Mouse (Mus musculus) lung, adult 18-20 months (tissue): ENCODE results near the gene Pole3.

ENCODE experiments used
- DNase-seq, 2 experiments: peaks; one replicate each; pipeline ENCODE4 v3.0.0; 2022; ENCODE audit warnings: mixed read lengths in 2 of 2

Gene Pole3

DNA sequence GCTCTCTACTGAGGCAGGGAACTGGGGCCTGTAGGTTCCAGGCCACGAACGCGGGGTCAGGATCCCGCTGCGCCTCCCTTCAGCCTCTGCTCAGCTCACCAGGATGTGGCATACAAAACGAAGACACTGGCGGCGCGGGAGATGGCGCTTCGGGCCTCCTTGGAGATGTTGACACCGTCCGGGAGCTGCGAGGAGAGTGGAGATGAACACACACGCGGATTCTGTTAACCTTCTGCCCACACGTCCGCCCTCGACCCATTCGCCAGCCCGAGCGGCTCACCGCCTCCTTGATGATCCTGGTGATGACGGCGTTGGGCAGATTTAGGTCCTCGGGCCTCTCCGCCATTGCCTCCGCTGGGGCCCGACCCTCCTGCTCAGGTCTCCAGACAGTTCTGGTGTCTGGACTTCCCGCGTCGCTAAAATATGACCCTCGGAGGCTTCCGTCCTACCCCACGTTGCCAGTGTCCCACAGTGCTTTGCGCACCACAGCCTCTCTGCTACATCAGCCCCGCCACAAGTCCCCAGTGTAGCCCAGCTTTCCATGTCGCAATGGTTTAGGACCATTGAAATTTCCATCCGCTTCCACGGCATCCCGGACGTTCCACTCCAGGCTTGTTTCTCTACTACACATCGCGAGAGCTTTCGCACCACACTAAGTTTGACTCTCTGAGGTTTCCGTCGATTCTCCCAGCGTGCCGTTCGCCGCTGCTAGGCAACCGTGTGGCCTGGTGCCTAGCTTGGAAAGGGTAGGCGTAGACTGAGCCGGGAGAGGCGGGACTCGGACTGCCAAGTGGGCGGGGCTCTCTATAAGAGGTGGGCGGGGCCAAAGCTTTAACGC, at the start of gene Pole3, which contains the start of gene 4933430I17Rik:
Gene Pole3 (minus strand): TSS at position 418 of the 838 bp plus-strand sequence.
Gene 4933430I17Rik (plus strand): TSS at position 719 of the 838 bp plus-strand sequence.
- peak; percentile 96 to 98 for DNase-seq

DNA sequence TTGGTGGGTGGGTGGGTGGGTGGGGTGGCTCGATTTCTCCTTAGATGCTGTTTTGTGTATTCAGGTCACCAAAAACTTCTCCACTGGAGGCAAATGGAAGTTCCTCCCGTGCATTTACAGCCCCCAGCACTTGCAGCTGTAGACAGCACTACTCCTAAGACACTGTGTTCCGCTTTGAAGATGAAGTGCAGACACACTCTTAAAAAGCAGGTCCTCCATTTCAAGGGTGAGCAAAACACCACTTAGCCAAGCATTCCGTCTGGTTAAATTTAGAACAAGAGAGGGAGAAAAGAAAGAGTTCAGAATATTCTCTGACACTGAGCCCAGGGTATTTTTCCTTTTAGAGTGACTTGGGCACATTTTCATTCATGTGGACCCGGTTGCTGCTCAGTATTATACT, 45.2 kb upstream of the Pole3 start:
- peak in 1 of 2 experiments; percentile 35 for DNase-seq

DNA sequence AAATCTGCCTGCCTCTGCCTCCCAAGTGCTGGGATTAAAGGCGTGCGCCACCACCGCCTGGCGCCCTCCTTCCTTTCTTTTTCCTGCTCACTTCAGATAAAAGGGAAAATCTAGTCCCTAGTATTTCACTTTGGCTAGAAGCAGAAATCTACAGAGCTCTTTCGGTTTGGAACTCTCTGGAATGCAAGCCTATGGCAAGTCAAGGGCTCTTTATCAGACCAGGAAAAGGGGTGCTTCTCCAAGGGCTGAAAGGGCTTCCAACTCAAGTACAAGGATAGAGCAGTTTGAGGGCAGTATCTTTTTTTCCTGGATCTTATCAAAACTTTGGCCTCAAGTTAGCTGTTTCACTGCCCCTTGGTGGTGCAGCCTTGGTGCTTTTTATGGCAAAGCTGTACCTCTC, 44.7 kb upstream of the Pole3 start:
- no peak for DNase-seq

DNA sequence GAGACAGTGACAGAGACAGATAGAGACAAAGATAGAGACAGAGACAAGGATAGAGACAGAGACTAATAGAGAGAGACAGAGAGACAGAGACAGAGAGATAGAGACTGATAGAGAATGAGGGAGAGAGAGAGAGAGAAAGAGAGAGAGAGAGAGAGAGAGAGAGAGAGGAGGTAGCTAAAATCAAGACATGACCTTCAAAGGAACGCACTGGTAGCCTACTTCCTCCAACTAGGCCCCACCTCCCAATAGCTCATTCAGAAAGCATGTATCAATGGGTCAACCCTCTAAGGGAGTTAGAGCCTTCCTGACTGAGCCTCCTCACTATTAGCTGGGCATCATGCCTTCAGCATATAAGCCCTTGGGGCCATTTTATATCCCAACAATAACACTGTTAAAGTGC, 43.5 kb upstream of the Pole3 start:
- no peak for DNase-seq

DNA sequence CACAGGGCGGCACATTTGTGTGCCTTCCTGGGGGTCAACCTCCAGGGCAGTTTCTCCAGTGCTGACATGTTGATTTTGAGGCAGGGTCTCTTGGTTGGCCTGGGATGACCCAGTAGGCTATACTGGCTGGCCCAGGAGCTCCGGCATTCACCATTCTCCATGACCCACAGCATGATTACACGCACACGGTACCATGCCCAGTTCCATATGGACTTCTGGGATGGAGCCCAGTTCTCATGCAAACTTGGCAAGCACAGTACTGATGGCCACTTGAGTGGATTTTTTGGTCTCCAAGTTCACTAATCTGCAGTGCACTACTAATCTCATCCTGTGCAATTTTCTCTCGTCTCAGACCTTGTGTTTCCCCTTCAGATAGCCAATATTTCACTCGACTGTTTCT, 42.8 kb upstream of the Pole3 start:
- DNase-seq, result no peak

DNA sequence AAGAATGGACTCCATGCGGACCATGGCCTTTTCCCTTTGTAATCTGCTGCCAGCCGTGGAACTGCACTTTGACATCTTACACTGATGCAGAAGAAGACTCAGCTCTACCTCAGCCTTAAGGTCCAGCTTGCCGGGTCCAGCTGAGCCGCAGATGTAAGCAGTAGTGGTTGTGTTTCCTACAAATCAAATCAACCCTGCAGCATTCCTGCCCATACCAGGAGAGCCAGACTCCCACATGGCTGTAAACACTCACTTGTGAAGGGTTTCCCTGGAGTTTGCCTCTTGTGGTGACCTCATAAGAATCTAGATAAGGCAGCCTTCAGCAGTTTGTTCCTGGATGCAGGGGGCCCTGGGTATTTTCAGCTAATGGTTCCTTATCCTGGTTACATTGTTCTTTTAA, 41.7 kb upstream of the Pole3 start:
- DNase-seq, result peak; percentile 31 to 50

DNA sequence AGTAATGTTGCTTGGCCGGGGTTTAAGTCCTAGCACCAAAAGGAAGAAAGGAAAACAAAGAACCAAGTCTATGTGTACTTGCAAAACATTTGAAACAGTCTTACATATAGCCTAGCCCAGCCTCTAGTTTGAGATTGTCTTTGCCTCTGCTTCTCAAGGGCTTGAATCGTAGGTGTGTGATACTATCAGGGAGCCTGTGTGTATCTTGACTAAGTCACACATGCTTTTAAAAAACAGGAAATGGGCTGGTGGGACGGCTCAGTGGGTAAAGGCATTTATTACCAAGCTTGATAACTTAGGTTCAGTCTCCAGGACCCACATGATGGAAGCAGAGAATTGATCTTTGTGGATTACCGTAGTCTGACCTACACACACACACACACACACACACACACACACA, 37.1 kb upstream of the Pole3 start:
- DNase-seq, result no peak

DNA sequence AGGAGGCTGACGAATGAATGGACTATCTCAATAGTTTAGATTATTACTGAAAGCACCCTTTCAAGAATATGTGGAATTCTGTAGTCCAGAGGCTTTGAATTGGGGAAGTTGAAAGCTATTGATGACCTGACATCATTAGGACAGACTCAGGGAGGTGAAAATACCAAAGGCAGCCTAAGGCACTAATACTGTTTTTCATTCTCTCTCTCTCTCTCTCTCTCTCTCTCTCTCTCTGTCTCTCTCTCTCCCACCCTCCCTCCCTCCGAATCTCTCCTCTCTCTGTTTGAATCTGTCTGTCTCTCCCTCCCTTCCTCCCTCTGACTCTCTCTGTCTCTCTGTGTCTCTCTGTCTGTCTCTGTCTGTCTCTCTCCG, 36.7 kb upstream of the Pole3 start:
- DNase-seq, result no peak

DNA sequence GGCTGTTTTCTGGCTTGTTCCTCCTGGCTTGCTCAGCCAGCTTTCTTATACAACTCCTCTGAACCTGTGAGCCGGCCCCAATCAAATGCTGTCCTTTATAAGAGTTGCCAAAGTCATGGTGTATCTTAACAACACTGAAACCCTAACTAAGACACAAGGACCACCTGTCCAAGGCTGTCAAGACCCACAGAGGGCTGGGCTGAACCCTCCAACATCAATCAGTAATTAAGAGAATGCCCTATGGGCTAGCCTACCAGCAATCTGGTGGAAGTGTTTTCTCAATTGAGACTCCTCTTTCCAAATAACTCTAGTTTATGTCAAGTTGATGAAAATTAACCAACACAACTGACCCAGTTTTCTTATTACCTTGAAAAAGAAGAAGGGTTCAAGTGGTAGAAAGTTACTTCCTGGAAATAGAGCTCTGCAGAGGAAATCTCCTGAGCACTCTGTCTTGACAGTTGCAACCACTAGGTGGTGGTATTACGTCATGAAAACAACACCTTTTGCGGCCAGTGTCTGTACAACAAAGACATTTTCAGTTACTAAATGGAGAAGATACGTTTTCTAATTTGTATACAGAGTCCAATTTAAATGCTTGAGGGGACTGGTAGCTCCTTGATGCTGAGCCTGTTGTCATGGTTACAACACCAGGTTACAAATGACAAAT, 36.2 kb upstream of the Pole3 start:
- peak; percentile 69 to 76 for DNase-seq

DNA sequence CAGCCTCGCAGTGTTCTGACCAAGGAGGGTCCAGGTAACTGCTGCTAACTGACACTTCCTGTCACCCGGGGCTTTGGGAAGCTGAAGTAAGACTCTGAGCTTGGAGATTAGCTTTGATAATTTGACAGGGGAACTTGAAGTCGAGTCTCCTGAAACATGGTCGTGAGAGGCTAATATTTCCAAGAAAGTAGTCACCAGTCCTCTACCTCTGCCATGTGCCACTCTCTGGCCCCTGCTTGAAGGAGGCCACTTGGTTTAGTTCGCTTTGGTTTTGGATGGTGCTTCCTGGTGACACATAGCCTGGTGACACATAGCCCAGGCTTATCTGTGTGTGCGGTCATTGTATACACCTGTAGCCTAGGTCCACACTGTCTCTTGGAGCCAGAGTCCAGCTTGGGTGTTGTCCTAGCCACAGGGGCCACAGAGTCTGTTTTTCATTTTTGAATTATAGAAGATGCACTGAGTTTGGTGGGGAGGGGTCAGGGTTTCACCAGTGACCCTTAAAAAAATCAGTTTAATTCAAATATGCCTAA, 35.0 kb upstream of the Pole3 start, which contains the start of gene Rgs3:
Gene Rgs3 (plus strand): TSS at position 51 of the 533 bp plus-strand sequence.
- no peak for DNase-seq

DNA sequence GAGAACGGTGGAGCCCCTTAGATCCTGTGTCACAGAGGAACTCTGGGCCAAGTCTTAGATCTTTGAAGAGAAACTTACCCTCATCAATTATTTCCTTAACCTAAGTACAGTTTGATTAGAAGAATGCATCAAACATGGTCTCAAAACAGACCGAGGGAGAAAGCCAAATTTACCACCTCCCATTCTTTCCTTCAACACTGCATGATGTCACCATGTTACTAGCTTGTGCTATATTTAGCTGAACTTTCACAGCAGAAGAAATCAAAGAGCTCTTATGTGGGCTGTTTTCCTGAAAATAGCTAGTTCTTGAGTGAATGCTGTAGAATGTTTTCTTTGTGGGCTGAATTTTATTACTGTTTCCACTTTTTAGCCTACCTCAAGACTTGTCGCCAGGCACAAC, 32.6 kb upstream of the Pole3 start:
- DNase-seq, result no peak

DNA sequence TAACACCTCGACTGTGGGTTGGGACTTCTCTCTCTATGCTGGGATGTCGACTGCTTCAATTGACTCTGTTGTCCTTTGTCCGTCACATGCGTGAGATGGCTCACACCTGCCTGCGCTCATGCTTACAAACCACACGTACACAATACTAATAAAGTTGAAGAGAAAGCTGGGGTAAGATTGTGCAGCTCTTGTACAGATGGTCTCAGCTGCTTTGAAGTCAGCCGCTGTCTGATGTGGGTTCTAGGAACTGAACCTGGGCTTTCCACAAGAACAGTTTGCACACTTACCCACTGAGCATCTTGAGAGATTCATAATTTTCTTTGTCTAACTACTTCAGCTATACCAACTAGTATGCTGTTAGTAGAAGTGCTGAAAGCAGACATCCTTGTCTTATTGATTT, 27.1 kb upstream of the Pole3 start:
- DNase-seq, result no peak

DNA sequence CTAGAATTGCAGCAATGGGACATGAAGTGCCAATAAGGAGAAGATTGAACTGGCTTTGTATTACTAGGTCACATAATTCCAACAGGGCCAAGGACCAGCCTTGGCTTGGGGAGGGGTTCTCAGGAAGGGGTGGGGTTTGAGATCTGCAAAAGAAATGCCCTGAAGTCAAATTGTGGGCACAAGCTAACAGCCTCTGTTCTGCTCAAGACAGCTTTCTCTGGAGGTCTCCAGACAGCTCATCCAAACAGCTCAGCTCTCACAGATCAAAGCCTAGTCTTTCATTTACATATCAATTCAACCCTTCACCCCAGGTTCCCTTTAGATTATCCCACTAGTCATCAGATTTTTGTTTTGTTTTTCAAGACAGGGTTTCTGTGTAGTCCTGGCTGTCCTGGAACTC, 19.9 kb upstream of the Pole3 start:
- DNase-seq, result no peak

DNA sequence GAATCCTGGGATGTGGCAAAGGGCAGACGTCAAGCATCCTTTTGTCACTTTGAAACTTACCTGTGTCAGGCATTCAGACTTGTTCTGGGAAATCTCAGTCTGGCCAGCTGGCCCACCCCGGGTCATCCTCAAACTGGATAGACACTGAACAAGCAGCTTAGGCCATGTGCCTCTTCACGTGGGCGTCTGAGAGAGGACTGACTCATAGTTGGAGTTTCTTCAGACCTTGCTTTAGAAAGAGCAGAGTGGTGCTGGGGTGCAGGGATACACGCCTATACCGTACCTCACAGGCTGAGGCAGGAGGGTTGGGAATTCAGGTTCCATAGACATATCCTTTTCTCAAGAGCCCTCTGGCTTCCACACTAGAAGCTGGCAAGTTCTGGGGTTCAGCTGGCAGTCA, 18.9 kb upstream of the Pole3 start:
- DNase-seq, result no peak

DNA sequence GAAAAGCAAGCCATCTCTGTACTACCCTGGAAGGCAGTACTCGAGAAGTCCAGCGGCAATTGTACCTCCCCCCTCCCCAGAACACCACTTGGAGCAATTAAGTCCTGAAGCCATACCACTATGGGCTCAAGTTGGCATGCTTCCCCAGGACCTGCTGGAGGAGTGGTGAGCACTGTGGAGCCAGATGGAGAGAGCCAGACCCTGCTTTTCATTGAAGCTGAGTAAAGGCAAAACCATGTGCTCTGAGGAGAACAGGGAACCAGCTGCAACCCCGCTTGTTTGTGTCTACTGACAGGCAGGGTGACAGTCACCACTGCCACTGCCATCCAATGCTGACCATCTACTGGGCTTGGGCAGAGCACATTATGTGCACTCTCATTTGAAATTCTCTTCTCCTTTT, 16.9 kb upstream of the Pole3 start:
- no peak for DNase-seq

DNA sequence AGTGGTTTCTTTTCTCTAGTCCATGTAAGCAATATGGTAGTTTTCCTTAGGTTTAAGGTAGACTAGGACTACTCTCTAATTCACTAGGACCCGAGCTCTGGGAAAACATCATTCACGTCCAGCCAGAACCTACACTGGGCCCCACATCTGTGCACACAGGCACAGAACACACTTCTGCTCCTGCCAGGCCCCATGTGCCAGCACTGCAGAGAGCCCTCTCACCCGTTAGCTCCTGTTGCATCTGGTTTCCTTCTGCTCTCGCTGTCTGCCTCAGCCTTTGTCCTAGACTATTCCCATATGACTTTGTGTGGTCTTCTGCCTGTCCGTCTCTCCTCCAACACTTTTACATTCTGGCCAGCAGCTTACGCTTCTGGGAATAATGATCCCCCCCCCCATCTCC, 8.9 kb upstream of the Pole3 start:
- no peak for DNase-seq

DNA sequence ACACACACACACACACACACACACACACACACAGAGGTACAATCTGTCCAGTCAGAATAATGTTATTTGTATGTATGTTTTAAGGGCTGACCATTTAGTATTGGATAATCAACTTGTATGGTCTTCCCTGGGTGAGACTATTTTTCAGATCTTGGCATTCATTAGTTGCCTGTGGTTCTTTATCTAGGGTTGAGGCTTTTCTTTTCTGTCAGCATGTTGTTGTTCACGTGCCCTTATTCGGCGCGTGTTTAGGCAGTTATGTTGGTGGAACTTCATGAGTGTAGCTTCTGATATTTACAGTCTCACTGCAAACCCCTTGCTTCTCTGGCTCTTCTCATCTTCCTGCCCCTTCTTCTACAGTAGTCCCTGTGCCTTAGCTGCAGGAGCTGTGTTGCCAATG, 2.8 kb upstream of the Pole3 start:
- no peak for DNase-seq

DNA sequence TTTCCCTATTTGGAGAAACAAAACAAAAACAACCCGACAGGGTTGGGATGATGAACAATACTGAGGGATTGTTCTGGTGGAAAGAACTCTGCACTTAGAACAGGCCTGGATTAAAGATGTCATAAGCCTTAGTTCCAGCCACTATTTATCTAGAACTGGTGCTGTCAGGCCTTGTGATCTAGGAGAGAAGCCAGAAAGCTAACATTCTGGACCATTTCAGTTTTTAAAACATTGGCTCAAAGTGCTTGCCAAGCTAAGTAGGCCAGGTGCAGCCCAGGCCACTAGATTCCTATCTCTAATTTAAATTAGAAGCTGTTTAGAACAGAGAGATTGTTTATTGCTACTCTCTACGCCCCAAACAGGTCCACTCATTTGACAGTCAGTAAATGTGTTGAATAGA, 1.4 kb upstream of the Pole3 start:
- no peak for DNase-seq

DNA sequence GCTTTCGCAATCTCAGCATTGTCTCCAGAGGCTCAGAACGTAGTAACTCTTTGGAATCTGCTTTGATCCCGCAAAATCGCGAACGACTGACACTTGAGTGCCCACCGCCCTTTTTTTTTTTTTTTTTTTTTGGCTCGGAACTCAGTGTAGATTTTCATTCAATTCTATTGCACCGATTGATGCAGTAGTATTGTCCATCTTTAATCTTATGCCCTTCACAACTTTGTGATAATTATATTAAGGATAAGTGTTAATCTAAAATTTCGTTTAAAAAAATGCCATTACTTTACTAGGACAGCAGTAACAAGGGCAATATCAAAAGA, 582 bp upstream of the Pole3 start:
- DNase-seq, result no peak

DNA sequence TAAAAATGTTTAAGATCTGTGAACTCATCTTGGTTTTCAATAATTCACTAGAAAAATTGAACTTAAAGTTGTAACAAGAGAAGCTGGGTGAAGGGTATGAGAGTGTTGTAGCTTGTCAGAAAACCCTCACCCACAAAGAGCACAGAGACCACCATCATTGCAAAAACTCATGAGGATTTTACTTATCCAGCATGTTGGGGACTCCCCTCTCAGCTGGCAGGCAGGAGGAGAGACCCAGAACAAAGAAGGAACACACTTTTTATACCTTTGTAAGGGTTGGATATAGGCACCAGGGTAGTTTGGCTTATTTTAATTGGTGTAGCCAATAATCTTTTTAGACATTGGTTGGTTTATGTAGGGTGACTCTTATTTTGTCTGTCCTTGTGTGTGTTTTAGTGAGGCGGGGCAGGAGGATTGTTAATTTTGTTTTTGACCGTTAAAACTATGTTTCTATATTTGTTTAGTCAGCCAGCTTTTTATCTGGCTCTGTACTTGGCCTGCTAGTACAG, 3.9 kb downstream of the Pole3 start:
- no peak for DNase-seq

DNA sequence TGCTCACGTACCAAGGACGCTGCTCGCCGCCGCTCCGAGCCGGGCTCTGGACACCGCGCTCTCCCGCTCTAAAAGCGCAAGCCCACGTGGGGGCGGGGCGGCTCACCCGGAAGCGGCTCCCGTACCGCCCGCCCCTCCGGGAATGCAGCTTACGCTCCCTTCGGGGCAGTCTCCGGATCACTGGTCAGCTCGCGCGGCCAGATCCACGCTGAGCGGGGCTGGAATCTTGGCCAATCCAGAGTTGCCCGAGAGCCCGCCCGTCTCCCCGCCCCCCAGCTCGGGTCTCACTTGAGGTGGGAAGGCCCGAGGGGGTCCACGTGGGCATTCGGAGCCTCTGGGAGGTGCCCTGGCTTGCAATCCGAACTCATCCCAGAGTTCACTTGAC, 5.0 kb downstream of the Pole3 start, which contains the start of gene Alad:
Gene Alad (minus strand): TSS at position 70 of the 385 bp plus-strand sequence.
- DNase-seq, result peak; percentile 89 to 93

DNA sequence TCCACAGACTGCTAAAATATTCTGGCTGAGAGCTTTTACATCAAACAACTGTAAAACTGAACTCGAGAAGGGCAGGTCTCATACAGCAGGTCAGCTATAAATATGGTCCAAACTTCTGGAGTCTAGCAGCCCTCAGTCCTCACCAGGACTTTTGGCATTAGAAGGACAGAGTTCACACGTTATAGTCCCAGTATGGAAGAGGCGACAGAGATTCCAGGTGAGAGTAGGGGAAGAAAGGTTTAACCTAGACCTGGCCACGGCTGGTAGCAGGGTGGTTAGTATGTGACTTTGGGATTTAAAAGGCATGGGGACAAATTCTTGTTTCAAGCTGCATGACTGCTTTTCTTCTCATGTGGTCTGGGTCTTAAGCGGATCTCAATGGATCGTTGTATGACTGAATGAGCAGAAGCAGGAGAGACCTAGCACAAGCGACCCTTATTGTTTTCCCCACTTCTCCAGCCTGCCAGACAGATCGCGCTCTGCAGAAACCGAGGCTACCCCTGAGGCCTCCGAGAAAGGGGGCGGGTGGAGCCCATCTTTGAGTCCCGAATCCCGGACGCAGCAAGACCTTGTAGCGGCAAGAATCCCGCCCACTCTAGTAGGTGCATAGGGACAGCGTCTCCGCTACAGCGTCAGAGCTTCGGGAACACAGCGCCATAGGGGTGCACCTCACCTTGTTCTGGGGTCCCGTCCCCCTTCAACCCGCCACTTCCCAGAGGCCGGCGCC, 5.6 kb downstream of the Pole3 start:
- no peak for DNase-seq

DNA sequence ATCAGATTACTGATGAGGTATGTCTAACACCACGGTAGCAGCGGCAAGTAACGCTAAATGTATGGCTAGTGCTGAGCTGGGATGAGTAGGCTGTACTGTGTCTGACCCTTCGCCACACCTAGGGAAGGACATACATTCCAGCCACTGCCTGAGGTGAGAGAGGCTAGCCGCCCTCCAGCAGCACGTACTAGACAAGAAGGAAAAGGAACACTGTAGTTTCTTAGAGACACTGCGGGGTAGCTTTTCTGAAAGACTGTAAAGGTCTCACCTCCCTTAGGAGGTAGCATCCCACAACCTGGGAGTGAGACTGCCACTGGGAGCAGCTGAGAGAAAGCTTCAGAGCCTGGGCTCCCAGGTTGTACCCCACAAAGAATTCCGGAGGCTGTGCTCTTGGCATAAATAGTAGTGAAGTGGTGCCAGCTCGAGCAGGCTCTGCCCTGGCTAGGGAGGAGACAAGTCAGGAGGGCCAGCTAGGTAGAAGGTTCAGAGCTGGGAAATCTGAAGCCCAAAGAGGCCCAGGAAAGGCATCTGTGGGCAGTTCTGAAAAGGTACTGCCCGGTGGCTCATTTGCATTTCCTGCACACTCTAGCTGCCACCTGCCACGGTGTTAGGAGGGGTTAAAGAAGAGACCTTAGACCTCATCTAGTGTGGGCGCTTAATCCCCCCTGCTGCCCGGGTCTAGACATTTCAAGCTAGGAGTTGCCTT, 6.3 kb downstream of the Pole3 start:
- peak; percentile 63 to 67 for DNase-seq
